Mouse (Mus musculus): ENCODE measurements around the gene Abcc4.

The Abcc4 gene

DNA sequence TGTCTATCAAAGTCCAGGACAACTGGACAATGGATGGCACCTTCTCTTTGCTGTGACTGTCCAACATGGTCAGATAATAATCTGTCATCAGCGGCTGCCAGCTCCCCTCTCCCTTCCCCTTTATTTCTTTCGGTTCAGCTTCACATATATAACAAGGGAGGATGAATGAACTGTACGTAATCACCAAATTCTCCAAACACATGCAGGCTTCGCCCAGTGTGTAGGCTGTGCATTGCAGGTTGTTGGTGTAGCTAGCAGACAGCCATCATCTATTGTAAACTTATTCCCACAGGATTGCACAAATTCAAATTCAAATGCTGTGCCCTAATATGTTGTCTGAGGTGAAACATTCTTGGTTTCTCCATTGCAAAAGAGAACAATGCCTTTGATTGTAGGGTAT lies 271.2 kb downstream of the Abcc4 start:
- DNase-seq (ENCODE audit: low read depth, low spot score): no peak

DNA sequence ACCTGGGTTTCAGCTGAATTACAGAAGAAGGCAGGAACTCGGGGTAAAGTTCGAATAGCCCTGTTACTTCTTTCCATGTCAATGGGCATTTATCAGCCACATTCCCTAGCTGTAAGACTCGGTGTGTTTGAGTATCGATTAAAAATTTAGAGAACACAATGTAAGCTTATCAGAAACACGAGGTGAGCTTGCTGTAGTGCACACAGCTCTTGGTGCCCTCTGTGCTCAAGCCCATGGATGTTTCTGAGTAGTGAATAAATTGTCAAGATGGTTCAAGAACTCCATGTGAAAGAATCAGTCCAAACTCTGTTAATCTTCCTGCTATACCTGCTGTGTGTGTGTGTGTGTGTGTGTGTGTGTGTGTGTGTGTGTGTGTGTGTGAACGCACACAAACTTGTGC lies 272.2 kb downstream of the Abcc4 start:
- no peak for DNase-seq (ENCODE audit: low read depth, low spot score)

Measured in R1 (cell line).